Mouse (Mus musculus): ENCODE measurements at regions not wholly inside any gene's neighbourhood (a gene's known extent, or its start where the extent isn't known, plus 50 kb on each side); places are given as distances from the start of the nearest gene placed in this dataset.
A peak's percentile ranks its signal among the peaks of the same experiment; 100 is the strongest.

GRCm38 (mm10) chr9:77845664-77846290, 71.4 kb upstream of the Elovl5 start:
- DNase-seq, result no peak

DNA sequence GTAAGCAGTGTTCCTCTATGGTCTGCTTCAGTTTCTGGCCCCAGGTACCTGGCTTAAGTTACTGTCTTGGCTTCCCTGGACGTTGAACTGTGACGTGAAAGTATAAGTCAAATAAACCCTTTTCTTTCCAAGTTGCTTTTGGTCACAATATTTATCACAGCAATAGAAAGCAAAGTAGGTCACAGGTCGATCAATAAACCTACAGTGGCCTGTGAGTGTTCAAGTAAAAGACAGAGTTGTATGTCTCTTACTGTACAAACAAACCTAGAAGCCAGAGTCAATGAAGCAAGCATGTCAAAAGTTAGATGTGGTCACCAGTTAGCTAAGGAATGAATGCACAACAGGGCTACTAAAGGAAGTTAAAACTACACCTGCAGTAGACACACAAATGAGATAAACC, 68.6 kb upstream of the Elovl5 start:
- DNase-seq, result no peak

DNA sequence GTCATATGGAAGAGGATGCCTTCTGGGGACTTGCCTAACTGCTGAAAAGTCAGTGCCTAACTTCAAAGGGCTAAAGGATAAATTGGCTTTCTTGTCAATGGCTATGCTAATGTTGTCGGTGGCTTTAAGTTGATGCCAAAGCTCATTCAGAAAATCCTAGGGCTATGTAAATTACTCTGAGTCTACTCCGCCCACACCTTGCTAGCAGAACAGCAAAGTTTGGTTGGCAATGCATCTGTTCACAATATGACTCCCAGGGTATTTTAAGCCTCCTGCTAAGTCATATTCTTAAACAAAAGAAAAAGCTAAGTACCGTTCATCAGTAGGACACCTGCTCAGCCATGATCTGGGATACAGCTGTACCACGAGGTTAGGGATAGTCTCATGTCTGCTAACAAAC, 67.8 kb upstream of the Elovl5 start:
- DNase-seq, result no peak

GRCm38 (mm10) chr9:77851336-77851735, 65.8 kb upstream of the Elovl5 start:
- peak; percentile 83 for DNase-seq

DNA sequence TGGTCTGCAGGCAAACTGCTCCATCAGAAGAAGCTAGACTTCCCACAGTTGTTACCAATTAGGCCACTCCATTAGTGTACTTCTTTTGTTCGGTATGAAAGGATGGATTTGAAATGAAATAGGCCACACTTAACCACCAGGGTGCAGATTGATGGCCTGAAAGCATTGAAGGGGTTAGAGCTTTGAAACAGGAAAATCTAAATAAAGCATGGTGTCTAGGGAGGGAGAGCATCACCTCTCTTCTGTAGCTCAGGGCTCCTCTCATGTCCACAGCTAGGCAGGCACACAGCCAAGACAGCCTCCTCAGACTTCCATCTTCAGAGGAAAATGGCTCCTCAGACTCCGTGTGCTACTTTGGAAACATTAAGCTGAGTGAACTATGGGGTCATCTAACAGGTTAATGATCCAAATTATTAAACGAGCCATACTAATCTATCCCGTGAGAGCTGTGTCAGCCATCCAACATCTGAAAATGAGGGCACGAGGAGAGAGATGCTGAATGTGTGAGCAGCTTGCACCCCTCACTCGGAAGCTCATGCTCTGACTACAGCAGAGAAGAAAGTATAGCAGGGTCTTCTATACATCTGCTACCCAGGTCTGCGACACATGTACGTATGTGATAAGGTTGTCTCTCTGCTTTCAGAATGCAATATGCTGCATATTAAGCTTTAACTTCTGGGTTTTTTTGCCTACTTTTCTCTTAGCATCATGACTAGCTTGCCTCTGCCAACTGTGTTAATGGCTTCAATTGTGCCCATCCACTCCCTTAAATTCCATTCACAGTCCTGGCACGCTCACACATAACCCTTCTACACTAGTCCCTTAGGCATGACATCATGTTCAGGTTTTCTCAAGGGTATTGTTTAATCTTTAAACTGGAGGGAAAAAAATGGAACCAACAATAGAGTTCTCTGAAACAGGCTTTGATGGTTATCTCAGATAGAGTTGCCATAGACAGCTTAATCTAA, 59.8 kb upstream of the Elovl5 start:
- peak; percentile 67 for DNase-seq

DNA sequence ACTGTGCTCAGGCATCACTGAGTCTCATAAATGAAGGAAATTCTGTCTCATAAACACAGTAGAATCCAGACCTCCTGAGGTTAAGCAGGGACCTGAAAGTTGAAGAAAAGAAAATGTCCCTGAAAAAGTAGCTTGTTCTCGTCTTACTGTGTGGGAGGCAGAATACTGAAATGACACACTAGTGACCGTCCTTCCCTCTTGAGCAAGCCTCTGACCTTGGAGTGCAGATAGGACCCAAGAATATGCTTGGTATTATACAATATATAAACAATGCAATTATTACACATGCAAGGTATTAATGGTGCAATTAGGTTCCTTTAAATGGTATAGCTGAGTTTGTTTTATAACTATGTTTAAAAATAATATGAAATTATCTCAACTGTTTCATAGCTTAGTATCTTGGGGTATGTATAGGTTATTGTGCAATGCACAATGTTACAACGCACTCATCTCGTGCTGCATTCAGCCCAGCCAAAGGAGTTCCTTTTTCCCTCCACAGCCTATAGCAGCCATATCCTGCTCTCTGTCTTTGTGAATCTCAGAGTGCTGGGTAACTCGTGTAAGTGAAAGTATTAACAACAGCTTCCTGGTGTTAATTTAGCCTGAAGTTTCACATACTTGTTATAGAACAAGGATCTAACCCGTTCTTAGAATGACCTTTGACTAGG, 58.9 kb upstream of the Elovl5 start:
- no peak for DNase-seq
